Mouse (Mus musculus): ENCODE measurements at regions not wholly inside any gene's neighbourhood (a gene's known extent, or its start where the extent isn't known, plus 50 kb on each side); places are given as distances from the start of the nearest gene placed in this dataset.

DNA sequence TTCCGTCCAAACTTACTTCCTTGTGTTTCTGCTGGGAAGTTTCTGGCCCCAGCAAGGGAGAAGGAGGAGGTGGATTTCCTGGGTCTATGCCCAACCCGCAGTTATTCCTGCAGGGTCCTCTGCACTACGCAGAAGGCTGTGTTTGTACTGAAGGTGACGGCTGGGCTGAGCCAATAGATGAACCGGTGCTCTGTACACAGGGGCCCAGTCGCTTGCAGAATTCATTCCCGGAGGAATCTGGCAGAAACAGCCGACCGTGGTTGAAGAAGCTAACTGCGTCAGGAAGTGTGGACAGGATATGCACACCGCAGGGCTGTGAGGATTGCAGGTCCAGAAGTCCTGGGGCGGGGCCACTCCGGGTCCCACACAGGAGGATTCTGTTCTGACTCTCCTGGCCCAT, 66.1 kb upstream of the Tbx5 start:
- H3K27me3 ChIP-seq (ENCODE audit: insufficient read depth, low read length): peaks cover 10% of the 10 kb centered on the region
- no peak for ATAC-seq (ENCODE audit: low FRiP score, low TSS enrichment)

DNA sequence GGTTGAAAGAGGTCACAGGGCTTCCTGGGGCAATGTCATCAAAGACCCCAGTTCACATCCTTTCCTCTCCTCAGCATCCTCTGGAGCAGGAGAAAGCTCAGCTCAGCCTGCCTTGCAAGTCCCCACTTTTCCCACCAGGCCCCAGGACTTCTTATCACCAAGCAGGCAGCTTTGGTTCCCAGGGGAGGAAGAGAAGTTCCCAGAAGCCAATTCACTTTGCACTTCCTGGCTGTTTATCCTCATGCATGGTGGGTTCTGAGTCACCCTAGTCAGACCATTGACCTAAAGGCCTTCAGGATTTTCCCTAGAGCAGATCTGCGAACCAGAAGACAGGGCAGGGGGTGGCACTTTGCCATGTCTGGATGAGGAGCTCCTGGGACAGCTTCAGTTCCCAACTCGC, 61.5 kb upstream of the Tbx5 start:
- WGBS: 52% methylated on average over 2 of the region's 2 CpGs
- peaks cover 21% of the 10 kb centered on the region for H3K27me3 ChIP-seq (ENCODE audit: insufficient read depth, low read length)
- H3K4me2 ChIP-seq (replicated peaks; ENCODE audit: low read depth, low read length): no peak overlapping the region
- no peaks in the 10 kb centered on the region for H3K9me3 ChIP-seq (ENCODE audit: low read length)
- H3K4me1 ChIP-seq (ENCODE audit: insufficient read depth, low read length): no peaks in the 10 kb centered on the region
- no peaks in the 10 kb centered on the region for H3K36me3 ChIP-seq (ENCODE audit: insufficient read depth, low read length)
- no peak overlapping the region for H3K9ac ChIP-seq (replicated peaks; ENCODE audit: low read length)
- no peak overlapping the region for H3K27ac ChIP-seq (ENCODE audit: low read length)
- H3K4me3 ChIP-seq (ENCODE audit: low read length): no peak overlapping the region
- ATAC-seq (ENCODE audit: low FRiP score, low TSS enrichment): no peak

More for the DNA sequence above, 66.1 kb upstream of the Tbx5 start:
- Histone ChIP-seq H3K27ac (ENCODE audit: low read length) (no peak overlapping the region), H3K4me2 (replicated peaks; ENCODE audit: low read depth, low read length) (no peak overlapping the region), H3K9ac (replicated peaks; ENCODE audit: low read length) (no peak overlapping the region), H3K4me3 (ENCODE audit: low read length) (no peak overlapping the region), H3K4me1 (ENCODE audit: insufficient read depth, low read length) (no peaks in the 10 kb centered on the region), H3K36me3 (ENCODE audit: insufficient read depth, low read length) (no peaks in the 10 kb centered on the region), H3K9me3 (ENCODE audit: low read length) (no peaks in the 10 kb centered on the region)
- WGBS: 36% methylated on average over 13 of the region's 13 CpGs

DNA sequence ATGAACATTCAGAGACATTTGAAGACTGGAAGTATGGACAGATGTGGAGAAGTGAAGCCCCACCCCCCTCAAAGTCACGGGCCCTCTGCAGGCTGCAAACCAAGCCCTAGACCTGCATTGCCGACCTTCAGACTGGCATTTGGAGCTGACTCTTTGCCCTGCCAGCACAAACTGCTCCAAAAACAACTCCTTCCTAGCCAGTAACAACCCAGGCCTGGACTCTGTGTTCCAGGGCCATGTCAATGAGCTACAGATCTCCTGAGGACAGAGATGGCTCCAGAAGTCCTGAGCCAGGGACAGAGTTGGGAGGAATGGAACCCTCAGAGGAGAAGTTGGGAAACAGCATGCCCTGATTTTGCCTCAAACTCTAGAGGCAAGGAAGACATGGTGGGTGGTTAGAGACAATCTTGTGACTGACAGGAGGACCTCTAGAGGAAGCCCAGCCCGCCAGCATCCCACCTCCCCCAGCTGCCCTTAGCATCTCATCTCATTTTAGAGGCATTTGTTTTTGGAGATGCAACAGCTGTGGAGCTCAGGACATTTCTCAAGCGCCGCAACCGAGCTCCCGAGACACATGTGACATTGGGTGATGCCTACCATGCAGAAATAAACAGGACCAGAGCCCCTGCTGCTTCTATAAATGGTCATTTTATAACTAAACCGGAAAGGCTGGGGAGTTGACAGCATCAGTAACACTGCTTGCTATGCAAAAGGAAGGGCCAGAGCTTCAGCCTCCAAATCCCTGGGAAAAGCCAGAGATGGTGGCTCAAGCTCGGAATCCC, 56.2 kb upstream of the Tbx5 start:
- no peaks in the 10 kb centered on the region for H3K36me3 ChIP-seq (ENCODE audit: insufficient read depth, low read length)
- H3K9me3 ChIP-seq (ENCODE audit: low read length): no peaks in the 10 kb centered on the region
- 62% methylated on average over 9 of the region's 9 CpGs for WGBS
- H3K27me3 ChIP-seq (ENCODE audit: insufficient read depth, low read length): peaks cover 40% of the 10 kb centered on the region
- no peak for ATAC-seq (ENCODE audit: low FRiP score, low TSS enrichment)
- H3K4me1 ChIP-seq (ENCODE audit: insufficient read depth, low read length): no peaks in the 10 kb centered on the region
- H3K9ac ChIP-seq (replicated peaks; ENCODE audit: low read length): no peak overlapping the region
- H3K27ac ChIP-seq (ENCODE audit: low read length): no peak overlapping the region
- no peak overlapping the region for H3K4me2 ChIP-seq (replicated peaks; ENCODE audit: low read depth, low read length)
- H3K4me3 ChIP-seq (ENCODE audit: low read length): no peak overlapping the region

DNA sequence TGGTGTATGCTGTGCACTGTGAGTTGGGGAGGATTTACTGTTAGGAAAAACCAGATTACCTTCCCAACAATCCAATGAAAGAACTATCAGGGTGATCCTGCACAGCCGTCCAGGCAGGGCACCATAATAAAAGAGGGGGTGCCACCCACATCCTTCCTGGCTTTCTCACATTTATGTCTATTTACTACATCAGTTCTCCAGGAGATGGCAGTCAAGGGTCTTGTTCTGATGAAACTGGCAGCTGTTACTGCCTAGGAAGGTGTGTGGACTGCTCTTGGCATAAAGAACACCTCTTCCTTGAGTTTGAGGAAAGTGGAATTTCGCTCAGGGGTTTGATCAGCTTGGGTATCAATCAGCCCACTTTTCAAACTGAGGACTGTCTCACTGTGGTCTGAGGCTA, 54.6 kb upstream of the Tbx5 start:
- no peaks in the 10 kb centered on the region for H3K36me3 ChIP-seq (ENCODE audit: insufficient read depth, low read length)

DNA sequence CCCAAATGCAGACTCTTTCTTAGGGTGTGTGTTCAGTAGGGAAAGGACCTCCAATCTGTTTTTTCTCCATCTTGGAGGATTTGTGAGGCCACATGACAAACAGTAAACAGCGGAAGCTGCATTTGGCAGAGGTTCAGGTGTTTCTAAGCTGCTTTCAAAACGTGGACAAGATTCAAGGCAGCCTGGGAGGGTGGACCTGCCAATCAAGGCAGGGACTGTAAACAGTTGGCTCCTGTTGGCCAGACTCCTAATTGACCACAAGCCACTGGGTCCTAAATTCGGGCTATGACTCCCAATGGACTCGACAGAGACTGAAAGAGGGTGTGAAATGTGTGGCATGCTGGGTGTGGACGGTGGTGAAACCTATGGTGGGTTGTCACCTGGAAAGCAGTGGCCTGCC, 51.1 kb upstream of the Tbx5 start:
- WGBS: 38% methylated on average over 5 of the region's 5 CpGs

More for the DNA sequence above, 54.6 kb upstream of the Tbx5 start:
- WGBS: 28% methylated on average over 2 of the region's 2 CpGs
- no peak overlapping the region for H3K4me2 ChIP-seq (replicated peaks; ENCODE audit: low read depth, low read length)
- H3K9ac ChIP-seq (replicated peaks; ENCODE audit: low read length): no peak overlapping the region
- no peaks in the 10 kb centered on the region for H3K9me3 ChIP-seq (ENCODE audit: low read length)
- H3K27ac ChIP-seq (ENCODE audit: low read length): no peak overlapping the region
- no peak for ATAC-seq (ENCODE audit: low FRiP score, low TSS enrichment)
- H3K4me3 ChIP-seq (ENCODE audit: low read length): no peak overlapping the region
- peaks cover 40% of the 10 kb centered on the region for H3K27me3 ChIP-seq (ENCODE audit: insufficient read depth, low read length)
- no peaks in the 10 kb centered on the region for H3K4me1 ChIP-seq (ENCODE audit: insufficient read depth, low read length)

More for the DNA sequence above, 51.1 kb upstream of the Tbx5 start:
- no peak overlapping the region for H3K4me3 ChIP-seq (ENCODE audit: low read length)
- peaks cover 28% of the 10 kb centered on the region for H3K27me3 ChIP-seq (ENCODE audit: insufficient read depth, low read length)
- no peak overlapping the region for H3K9ac ChIP-seq (replicated peaks; ENCODE audit: low read length)
- no peak overlapping the region for H3K27ac ChIP-seq (ENCODE audit: low read length)
- H3K4me1 ChIP-seq (ENCODE audit: insufficient read depth, low read length): no peaks in the 10 kb centered on the region
- H3K9me3 ChIP-seq (ENCODE audit: low read length): peaks cover 7% of the 10 kb centered on the region
- ATAC-seq (ENCODE audit: low FRiP score, low TSS enrichment): no peak
- H3K4me2 ChIP-seq (replicated peaks; ENCODE audit: low read depth, low read length): no peak overlapping the region
- no peaks in the 10 kb centered on the region for H3K36me3 ChIP-seq (ENCODE audit: insufficient read depth, low read length)

Data from kidney, embryonic 16.5 days (tissue).